In the genomic region with DNA sequence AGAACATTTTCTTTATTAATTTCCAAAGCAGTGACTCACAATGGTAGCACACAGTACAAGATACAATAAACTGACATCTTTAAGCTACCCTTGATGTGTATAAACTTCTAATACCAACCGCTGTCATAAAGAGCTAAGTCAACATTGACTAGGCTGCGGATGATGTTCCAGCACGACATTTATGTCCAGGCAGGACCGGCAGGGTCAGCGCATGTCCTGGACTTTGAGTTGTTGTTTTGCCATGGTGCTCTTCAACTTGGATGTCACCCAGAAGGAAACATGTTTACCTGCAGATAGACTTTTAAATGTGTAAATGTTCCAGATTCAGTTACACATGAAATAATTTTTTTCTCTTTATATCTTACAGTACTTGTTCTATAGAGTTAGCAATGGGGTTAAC, we compare ENCODE assay signal across 22 mouse cellular contexts.
A peak's percentile ranks its signal among the peaks of the same experiment; 100 is the strongest.
DNase-seq lines count a peak whose midpoint lies in the region; ATAC-seq and TF ChIP-seq lines count a peak whose summit lies in the region.
"Had no signal": no experiment of that assay in that cellular context is flagged by ENCODE, and none has a peak within 500 bp of the region (broad histone marks: within the 10 kb centered on the region; RNA-seq: fewer than 3 reads in every experiment).

No protein-coding gene starts in this region.

- no peak for ATAC-seq in kidney, embryonic 14.5 days (ENCODE audit: low FRiP score, low TSS enrichment)
- no peak for ATAC-seq in liver, embryonic 11.5 days (replicated peaks; ENCODE audit: low FRiP score)
- peak; percentile 94 for ATAC-seq in liver, postnatal 0 days
- ATAC-seq in liver, embryonic 12.5 days = no peak
- ATAC-seq: activated CD4-positive, CD25-positive, alpha-beta regulatory T cell, adult 4 months; CD4-positive, CD25-positive, alpha-beta regulatory T cell, adult 4 months; Patski had no signal

- 73% methylated on average over 5 of the region's 5 CpGs for WGBS in kidney, adult 2 months
- 88% methylated on average over 5 of the region's 5 CpGs for WGBS in kidney, embryonic 14.5 days
- 25% methylated on average over 5 of the region's 5 CpGs for WGBS in liver, adult 2 months
- WGBS in liver, embryonic 11.5 days = 95% methylated on average over 5 of the region's 5 CpGs
- WGBS in liver, postnatal 0 days (ENCODE audit: insufficient replicate concordance) = 77% methylated on average over 5 of the region's 5 CpGs
- 81% methylated on average over 5 of the region's 5 CpGs for WGBS in liver, embryonic 12.5 days (ENCODE audit: insufficient replicate concordance)

- H3K27me3 ChIP-seq in kidney, adult 2 months (replicated peaks; ENCODE audit: control insufficient read depth, insufficient read depth, low read length) = no peaks in the 10 kb centered on the region
- no peaks in the 10 kb centered on the region for H3K27me3 ChIP-seq in kidney, embryonic 14.5 days (ENCODE audit: control insufficient read depth, insufficient read depth, low read length)
- no peaks in the 10 kb centered on the region; the same call in 1 of the 2 replicates for H3K27me3 ChIP-seq in liver, adult 2 months (ENCODE audit: control insufficient read depth, insufficient read depth, low read length)
- H3K27me3 ChIP-seq in liver, embryonic 11.5 days (replicated peaks; ENCODE audit: control insufficient read depth, insufficient read depth, low read length) = no peaks in the 10 kb centered on the region
- no peaks in the 10 kb centered on the region for H3K27me3 ChIP-seq in liver, postnatal 0 days (ENCODE audit: insufficient read depth, low read length)
- H3K27me3 ChIP-seq in liver, embryonic 12.5 days (replicated peaks) = no peaks in the 10 kb centered on the region
- H3K27me3 ChIP-seq: CH12.LX, Patski had no signal

- H3K9ac ChIP-seq in kidney, embryonic 14.5 days (ENCODE audit: low read depth, low read length) = no peak overlapping the region
- H3K9ac ChIP-seq in liver, adult 2 months (ENCODE audit: low read depth, low read length) = no peak overlapping the region
- no peak overlapping the region for H3K9ac ChIP-seq in liver, embryonic 11.5 days (ENCODE audit: low read depth, low read length)
- no peak overlapping the region for H3K9ac ChIP-seq in liver, postnatal 0 days (replicated peaks)
- H3K9ac ChIP-seq in liver, embryonic 12.5 days = no peak overlapping the region

- no peak overlapping the region for H3K4me2 ChIP-seq in kidney, embryonic 14.5 days (replicated peaks; ENCODE audit: low read depth, low read length)
- no peak overlapping the region for H3K4me2 ChIP-seq in liver, embryonic 11.5 days
- no peak overlapping the region for H3K4me2 ChIP-seq in liver, postnatal 0 days (ENCODE audit: low read depth, low read length)
- H3K4me2 ChIP-seq in liver, embryonic 12.5 days = no peak overlapping the region

- H3K27ac ChIP-seq in kidney, adult 2 months (ENCODE audit: insufficient read depth, low read depth, low read length) = no peak overlapping the region
- H3K27ac ChIP-seq in kidney, embryonic 14.5 days (ENCODE audit: low read depth, low read length) = no peak overlapping the region
- no peak overlapping the region for H3K27ac ChIP-seq in liver, adult 2 months (replicated peaks; ENCODE audit: insufficient read depth, low read depth, low read length)
- H3K27ac ChIP-seq in liver, embryonic 11.5 days (ENCODE audit: low read depth, low read length) = no peak overlapping the region
- H3K27ac ChIP-seq in liver, postnatal 0 days (ENCODE audit: low read depth) = no peak overlapping the region
- H3K27ac ChIP-seq in liver, embryonic 12.5 days = no peak overlapping the region

- peak; percentile 3 for DNase-seq in kidney, adult 2 months
- DNase-seq in kidney, adult 9 months = peak; percentile 3
- DNase-seq in kidney, adult 18-20 months = no peak
- DNase-seq in liver, adult 2 months (ENCODE audit: extremely low read depth, low read depth, low spot score) = peak; percentile 91
- no peak for DNase-seq in liver, embryonic 11.5 days (ENCODE audit: low spot score)
- peak; percentile 19 for DNase-seq in liver, postnatal 0 days
- DNase-seq: adrenal gland, adult 2 months; adrenal gland, adult 8-10 months; adrenal gland, postnatal 10 days; adrenal gland, postnatal 14 days; adrenal gland, postnatal 25 days; adrenal gland, postnatal 36 days; B cell, adult 2 months; cerebellum, adult 11 months; cerebellum, adult 11-12 months had no signal

- no peaks in the 10 kb centered on the region for H3K36me3 ChIP-seq in kidney, adult 2 months (ENCODE audit: control insufficient read depth, insufficient read depth, low read length)
- no peaks in the 10 kb centered on the region for H3K36me3 ChIP-seq in kidney, embryonic 14.5 days (ENCODE audit: control insufficient read depth, insufficient read depth, low read length)
- no peaks in the 10 kb centered on the region for H3K36me3 ChIP-seq in liver, adult 2 months (ENCODE audit: control insufficient read depth, insufficient read depth, low read length)
- no peaks in the 10 kb centered on the region for H3K36me3 ChIP-seq in liver, embryonic 11.5 days (ENCODE audit: control insufficient read depth, insufficient read depth, low read length)
- no peaks in the 10 kb centered on the region for H3K36me3 ChIP-seq in liver, postnatal 0 days (replicated peaks; ENCODE audit: insufficient read depth, low read length)
- no peaks in the 10 kb centered on the region for H3K36me3 ChIP-seq in liver, embryonic 12.5 days
- H3K36me3 ChIP-seq: G1E had no signal

- TF ChIP-seq EP300 in liver, postnatal 0 days (IDR thresholded peaks at IDR 0.05; ENCODE audit: low read depth) = no peak

- TF ChIP-seq CTCF in kidney, adult 2 months (conservative IDR thresholded peaks at IDR 0.05; ENCODE audit: insufficient read depth, insufficient read length, low read depth, low read length) = no peak
- no peak for TF ChIP-seq CTCF in liver, adult 2 months (IDR thresholded peaks at IDR 0.05; ENCODE audit: low read depth, low read length)
- no peak for TF ChIP-seq CTCF in liver, postnatal 0 days (IDR thresholded peaks at IDR 0.05; ENCODE audit: low read depth)

- TF ChIP-seq POLR2A in kidney, adult 2 months (IDR thresholded peaks at IDR 0.05; ENCODE audit: low read depth, low read length) = no peak
- TF ChIP-seq POLR2A in liver, adult 2 months (IDR thresholded peaks at IDR 0.05; ENCODE audit: extremely low read depth, insufficient read depth, low read length) = no peak

- H3K4me1 ChIP-seq in kidney, adult 2 months (ENCODE audit: control insufficient read depth, insufficient read depth, low read length) = no peaks in the 10 kb centered on the region
- H3K4me1 ChIP-seq in kidney, embryonic 14.5 days (ENCODE audit: control insufficient read depth, insufficient read depth, low read length) = no peaks in the 10 kb centered on the region
- peaks cover 7% of the 10 kb centered on the region; the same call in 1 of the 2 replicates for H3K4me1 ChIP-seq in liver, adult 2 months (ENCODE audit: control insufficient read depth, insufficient read depth, low read length)
- H3K4me1 ChIP-seq in liver, embryonic 11.5 days (replicated peaks; ENCODE audit: control insufficient read depth, insufficient read depth, low read length) = no peaks in the 10 kb centered on the region
- no peaks in the 10 kb centered on the region for H3K4me1 ChIP-seq in liver, postnatal 0 days (ENCODE audit: insufficient read depth)
- H3K4me1 ChIP-seq in liver, embryonic 12.5 days = no peaks in the 10 kb centered on the region

- no peaks in the 10 kb centered on the region for H3K79me2 ChIP-seq in liver, adult 2 months (ENCODE audit: control insufficient read depth, insufficient read depth, low read length)

- H3K9me3 ChIP-seq in kidney, embryonic 14.5 days (ENCODE audit: control insufficient read depth, low read length) = no peaks in the 10 kb centered on the region
- H3K9me3 ChIP-seq in liver, embryonic 11.5 days (ENCODE audit: control insufficient read depth, low read length) = no peaks in the 10 kb centered on the region
- H3K9me3 ChIP-seq in liver, postnatal 0 days (ENCODE audit: low read length) = no peaks in the 10 kb centered on the region
- no peaks in the 10 kb centered on the region for H3K9me3 ChIP-seq in liver, embryonic 12.5 days (replicated peaks)
- H3K9me3 ChIP-seq: G1E had no signal

- no peak overlapping the region for H3K4me3 ChIP-seq in kidney, adult 2 months (ENCODE audit: insufficient read depth, low read depth, low read length)
- no peak overlapping the region for H3K4me3 ChIP-seq in kidney, embryonic 14.5 days (ENCODE audit: low read length)
- H3K4me3 ChIP-seq in liver, adult 2 months (ENCODE audit: insufficient read depth, low read depth, low read length) = no peak overlapping the region
- no peak overlapping the region for H3K4me3 ChIP-seq in liver, embryonic 11.5 days (ENCODE audit: low read depth, low read length)
- H3K4me3 ChIP-seq in liver, postnatal 0 days (ENCODE audit: low read depth, low read length) = no peak overlapping the region
- no peak overlapping the region for H3K4me3 ChIP-seq in liver, embryonic 12.5 days

Comparison
In these comparisons a context has a peak if more than half of its experiments do, and no peak if none do; other contexts are left out.
1. DNase-seq: peak in kidney, adult 2 months (single experiment), kidney, adult 9 months (single experiment), liver, adult 2 months (single experiment) and liver, postnatal 0 days (single experiment); none in kidney, adult 18-20 months (single experiment) and liver, embryonic 11.5 days (single experiment).